Mouse (Mus musculus): ENCODE measurements around the gene Prpf40b.

Prpf40b gene

DNA sequence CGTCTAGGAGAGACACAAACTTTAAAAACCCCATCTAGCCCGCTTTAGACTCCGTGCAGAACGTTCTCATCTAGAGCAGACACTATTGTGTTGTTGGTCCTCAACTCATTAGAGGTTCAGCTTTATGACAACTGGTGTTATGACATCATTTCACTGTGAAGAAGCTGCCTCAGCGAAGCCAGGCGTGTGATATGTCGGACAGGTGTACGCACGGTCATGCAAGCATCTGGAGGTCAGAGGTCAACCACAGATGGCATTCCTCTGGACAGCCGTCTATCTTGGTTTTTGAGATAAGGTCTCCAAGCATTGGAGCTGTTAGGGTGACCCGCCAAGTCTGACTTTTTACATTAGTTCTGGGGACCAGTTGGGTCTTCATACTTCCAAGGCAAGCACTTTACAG is 4.3 kb upstream of the Prpf40b start:
- DNase-seq (ENCODE audit: low read depth): no peak

DNA sequence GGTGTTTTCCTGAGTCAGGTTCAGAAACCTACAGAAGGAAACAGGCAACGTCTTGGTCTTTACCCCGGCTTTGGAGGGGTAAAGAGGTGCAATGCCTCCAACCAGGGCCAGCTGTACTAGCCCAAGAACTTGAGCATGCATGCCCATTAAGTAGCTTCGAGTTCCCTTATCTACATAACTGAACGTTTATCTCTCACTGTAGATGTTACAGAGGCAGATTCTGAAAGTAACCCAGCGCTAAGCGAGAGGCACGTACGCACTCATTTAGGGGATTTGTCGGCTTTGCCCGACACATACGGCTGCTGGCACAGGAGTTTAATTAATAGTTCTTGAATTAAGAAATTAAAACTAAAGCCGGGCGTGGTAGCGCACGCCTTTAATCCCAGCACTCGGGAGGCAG is 600 bp upstream of the Prpf40b start:
- peak; percentile 65 for DNase-seq (ENCODE audit: low read depth)

DNA sequence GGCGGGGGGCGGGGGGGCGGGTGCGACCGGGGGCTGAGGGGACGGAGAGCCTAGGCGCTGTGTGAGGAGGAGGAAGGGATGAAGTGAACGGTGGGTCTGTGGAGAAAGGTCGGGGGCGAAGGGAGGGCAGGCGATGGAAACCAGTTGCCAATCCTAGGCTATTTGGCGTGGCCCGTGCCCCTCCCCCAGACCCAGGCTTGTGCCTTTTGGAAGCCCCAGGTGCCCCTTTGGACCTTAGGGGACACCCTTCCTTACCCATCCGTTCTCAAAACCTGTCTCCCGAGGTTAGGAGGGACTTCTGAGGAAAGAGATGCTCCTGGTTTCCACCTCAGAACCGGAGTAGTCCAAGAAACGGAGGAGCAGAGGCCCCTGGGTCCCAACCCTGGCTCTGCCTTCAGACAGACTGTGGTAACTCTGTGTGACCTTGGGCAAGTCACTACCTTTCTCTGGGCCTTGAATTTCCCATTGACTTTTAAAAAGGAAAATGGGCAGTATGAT is 646 bp downstream of the Prpf40b start, which contains the start of gene Fam186b:
Gene Fam186b, minus strand, starts transcription at position 405 of the 498 bp plus-strand sequence.
- DNase-seq (ENCODE audit: low read depth): peak; percentile 23

DNA sequence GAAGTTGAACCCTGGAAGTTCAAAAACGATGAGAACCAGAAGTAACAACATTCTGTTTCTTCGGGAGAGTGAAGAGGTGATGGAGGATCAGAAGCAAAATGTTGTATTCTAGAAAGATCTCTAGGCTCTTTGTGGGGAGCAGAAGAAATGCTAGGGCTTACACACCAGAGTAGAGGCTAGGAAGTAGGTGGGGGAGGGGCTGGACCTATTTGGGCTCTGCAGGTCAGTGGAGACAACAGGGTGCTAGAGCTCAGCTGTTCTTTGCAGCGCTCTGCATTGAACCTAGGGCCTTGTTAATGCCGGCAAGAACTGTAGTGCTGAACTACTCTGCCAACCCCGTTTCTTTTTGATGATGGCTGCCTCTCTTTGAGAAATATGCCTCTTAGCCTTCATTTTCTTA is 1.3 kb downstream of the Prpf40b start:
- DNase-seq (ENCODE audit: low read depth): no peak

DNA sequence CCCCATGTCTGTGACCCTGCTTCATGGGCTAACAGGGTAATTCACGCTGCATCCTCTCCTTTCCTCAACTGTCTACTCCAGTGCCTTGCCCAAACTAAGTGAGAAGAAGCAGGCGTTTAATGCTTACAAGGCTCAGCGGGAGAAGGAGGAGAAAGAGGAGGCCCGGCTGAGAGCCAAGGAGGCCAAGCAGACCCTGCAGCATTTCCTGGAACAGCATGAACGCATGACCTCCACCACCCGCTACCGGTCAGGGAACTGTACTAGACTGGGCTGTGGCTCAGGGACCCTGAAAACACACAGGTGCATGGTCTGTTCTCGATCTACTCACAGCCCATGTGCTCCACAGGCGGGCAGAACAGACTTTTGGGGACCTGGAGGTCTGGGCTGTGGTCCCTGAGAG is 12.6 kb downstream of the Prpf40b start:
- DNase-seq (ENCODE audit: low read depth): no peak

DNA sequence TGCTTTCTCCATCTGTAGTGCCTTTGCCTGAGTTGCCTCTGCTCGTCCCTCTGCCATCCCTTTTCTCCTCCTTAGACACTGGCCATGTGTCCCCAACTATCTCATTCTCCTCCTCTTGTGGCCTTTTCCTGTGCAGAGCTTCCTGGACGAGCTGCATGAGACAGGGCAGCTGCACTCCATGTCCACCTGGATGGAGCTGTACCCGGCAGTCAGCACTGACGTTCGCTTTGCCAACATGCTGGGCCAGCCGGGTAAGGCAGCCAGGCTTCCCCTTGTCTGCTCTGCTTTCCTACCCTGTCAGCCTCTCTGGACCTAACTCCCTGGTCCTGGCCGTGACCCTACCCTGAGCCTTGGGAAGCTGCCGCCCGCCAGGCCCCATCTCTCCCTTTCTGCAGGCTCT is 14.7 kb downstream of the Prpf40b start:
- no peak for DNase-seq (ENCODE audit: low read depth)

DNA sequence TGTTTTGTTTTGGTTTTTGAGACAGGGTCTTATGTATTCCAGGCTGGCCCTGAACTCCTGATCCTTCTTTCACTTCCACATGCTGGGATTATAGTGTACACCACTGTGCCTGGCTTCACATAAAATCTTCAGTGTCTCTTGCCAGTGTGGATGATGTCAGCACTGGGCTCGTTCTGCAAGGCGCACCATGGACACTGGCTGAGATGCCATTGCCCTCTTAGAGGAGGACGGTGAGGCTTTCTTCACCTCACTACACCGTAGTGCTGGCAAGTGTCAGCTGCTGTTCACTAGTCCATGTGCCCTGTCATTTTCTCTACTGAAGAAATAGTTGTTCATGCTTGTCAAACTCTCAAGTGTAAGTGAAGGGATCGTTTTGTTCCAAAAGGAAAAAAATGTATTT is 15.7 kb downstream of the Prpf40b start:
- DNase-seq (ENCODE audit: low read depth): no peak

DNA sequence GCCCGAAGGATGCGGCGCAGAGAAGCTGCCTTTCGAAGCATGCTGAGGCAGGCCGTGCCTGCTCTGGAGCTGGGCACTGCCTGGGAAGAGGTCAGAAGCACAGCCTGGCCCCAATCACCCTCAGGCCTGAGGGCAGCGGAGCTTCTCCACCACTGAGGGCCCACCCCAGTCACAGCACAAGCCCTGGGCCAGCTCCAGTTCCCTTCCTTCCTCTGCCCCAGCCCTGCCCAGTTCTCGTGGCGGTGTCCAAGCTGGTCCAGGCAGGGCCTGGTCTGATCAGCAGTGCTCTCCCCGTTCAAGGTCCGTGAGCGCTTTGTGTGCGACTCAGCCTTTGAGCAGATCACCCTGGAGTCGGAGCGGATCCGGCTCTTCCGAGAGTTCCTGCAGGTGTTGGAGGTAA is 20.0 kb downstream of the Prpf40b start:
- DNase-seq (ENCODE audit: low read depth): no peak

DNA sequence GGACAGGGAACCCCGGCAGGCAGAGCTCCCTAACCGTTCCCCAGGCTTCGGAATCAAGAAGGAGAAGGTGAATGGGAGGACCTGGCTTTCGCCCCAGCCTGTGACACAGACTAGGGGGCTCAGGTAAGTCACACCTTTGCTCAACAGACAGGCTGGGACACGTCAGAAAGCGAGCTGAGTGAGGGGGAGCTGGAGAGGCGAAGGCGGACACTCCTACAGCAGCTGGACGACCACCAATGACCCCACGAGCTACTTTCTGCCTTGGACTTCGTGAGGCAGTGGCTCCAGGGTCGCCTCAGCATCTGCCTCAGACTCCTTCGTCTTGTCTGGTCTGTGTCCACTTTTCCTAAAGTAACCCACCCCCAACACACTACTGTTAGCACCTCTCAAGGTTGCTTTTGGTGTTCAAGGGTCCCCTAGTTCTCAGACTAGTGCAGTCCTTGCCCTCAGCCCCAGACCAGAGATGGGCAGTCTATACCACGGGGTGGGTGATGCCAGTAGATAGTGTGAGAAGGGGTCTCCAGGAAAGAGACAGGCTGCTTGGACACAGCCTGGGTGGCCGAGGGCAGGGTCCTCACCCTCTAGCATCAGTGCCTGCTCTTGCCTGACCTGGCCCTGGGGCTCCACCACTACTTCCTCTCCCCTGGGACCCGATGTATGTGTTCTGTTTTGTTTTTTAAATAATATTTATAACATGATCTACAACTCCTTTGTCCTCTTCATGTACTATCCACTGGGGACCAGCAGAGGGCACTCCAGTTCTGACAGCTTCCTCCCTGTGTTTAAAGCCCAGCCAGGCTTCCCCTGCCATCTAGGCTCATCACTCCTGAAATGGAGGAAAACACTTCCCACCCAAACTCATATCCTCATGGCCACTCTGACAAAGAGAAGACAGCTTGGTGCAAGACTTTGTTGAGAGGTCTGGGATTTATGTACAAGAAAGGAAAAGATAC is 21.7 kb downstream of the Prpf40b start:
- peak; percentile 74 for DNase-seq (ENCODE audit: low read depth)

DNA sequence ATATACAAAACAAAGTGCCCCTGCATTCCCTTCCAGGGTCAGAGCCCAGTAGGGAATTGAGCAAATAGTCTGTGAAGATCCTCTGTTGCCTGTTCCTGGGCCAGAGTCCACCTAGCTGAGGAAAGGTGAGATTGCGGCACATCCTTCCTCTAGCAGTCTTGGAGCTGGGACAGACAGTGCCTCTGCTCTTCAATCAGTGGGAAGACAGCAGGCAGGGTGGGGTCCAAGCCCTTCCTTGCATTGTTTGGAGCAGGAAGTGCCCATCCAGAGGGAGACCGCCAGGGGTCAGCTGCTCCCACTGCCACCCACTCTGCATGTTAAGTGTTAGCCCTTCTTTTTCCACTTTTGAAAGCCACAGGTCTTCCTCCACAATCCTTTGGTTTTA is 22.4 kb downstream of the Prpf40b start:
- DNase-seq (ENCODE audit: low read depth): no peak

DNA sequence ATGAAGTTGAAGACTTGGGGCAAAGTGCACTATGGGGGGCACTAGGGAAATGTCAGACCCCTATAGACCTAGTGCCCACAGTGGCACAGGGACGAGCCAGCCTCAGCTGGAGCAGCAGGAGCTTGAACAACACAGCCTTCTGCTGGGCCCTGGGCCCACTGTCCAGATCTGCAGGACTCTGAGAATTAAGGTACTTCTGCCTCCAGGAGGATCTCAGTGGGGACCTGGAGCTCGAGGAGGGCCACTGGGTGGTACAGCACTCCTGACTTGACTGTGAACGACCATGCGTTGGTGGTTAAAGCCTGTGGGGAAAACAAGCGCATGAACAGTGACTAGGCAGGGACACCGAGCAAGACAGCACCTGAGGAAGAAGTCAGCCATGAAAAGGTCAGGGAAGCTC is 23.2 kb downstream of the Prpf40b start:
- DNase-seq (ENCODE audit: low read depth): no peak

DNA sequence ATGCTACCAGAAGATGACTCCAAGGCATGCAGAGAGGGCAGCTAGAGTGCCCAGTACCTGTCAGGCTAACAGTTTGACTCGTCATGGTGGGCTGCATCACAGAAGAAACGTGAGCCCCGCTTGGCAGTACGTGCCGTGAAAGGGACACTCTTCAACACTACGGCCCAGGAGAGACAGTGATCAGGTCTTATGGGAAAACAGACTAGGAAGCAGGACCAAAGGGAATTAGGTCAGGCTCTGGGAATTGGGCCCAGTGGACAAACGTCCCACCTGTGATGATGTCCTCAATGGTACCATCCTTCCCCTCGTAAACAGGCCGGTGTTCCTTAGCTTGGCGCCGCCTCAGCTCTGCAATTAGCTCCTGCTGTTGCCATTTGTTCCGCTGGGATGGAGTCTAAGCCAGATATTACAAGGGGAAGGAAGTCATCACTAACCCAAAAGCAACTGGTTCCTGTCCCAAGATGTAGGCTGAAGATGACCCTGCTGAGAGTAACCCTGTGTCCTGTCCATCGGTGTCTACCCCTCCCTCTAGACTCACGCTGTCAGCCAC is 24.0 kb downstream of the Prpf40b start:
- no peak for DNase-seq (ENCODE audit: low read depth)

DNA sequence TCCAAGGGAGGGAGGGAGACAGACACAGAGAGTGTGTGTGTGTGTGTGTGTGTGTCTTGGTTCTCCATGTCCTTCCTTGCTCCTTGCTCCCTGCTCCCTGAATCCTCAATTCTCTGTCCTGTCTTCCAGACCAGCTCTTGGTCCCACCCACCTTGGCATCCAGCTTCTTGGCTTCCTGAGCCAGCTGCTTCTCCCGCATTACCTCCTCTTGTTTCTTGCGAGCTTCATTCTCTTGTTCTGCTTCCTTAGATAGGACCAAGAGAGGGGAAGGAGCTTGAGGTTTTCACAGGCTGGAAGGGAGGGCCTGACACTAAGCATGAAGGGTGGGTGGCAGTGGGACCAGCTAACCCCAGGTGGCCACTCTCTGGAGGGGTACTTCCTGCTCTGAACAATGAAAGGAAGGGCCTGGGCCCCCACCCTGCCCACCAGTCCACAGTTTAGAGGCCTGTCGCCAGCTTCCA is 24.6 kb downstream of the Prpf40b start:
- DNase-seq (ENCODE audit: low read depth): no peak

DNA sequence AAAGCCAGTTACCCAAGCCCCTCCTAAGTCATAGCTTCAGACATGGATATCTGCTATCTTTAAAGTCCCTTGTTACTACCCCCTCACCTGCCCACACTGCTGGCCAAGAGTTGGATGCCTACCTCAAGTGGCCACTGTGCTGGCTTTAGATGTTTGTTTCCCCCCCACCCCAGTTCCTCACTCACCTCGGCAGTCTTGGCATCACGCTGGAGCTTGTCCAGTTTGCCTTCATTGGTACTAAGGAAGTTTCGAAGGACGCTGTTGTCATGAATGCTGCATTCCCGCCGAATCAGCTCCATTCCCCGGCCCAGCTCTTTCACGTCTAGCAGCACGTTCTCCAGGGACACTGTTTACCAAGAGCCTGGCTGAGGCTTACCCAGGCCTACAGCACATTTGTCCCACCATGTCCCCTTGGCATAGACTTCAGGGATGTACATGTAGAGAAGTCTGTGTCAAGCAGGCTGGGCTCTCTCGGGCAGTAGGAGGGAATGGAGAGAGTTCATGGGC is 25.3 kb downstream of the Prpf40b start:
- DNase-seq (ENCODE audit: low read depth): no peak

DNA sequence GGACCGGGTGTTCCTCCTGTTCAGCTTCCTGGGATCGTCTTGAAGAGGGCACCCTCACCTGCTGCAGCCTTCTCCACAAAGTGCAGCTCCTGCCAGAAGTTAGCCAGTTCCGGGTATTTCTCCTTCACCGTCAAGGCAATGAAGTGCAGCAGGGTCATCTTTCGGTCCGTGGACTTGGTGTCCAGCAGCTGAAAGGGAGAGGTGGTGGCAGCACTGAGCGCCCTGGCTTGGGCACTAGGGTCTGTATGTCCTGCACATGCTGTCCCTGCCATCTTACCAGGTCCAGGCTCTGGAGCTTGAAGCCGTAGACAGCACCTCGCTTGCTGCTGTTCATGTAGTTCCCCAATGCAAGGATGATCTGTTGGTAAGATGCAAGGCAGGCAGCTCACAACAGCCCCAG is 26.1 kb downstream of the Prpf40b start:
- DNase-seq (ENCODE audit: low read depth): no peak

DNA sequence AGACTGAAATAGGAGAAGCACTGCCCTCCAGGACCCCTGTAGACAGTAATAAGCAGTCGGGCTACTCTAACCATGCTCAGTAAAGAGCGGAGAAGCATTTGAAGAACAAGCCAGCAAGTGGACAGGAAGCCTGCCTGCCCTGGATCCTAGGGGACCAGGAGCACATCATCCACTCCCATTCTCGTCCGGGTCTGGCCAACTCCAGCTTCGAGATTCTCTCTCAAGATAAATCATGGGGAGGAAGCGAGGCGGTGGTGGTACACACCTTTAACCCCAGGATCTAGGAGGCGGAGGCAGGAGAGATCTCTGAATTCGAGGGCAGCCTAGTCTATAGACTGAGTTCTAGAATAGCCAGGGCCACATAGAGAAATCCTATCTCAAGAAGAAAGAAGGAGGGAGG is 29.3 kb downstream of the Prpf40b start:
- DNase-seq (ENCODE audit: low read depth): no peak

DNA sequence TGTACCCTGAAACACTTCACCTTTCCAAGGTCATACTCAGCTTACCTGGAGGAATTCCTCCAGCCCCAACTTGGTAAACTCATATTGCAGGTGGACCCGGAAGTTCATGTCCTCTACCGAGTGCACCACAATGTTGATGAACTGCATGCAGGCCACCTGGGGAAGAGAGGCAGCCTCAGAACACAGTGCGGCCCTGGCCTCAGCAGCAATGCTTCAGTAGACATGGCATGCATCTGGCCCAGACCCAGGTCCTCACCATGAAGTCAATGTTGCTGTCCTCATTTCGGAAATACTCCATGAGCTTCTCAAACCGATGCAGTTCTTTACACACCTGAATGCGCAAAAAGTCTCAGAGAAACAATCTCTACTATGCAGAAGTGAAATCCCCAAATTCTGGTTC is 30.7 kb downstream of the Prpf40b start:
- DNase-seq (ENCODE audit: low read depth): no peak

DNA sequence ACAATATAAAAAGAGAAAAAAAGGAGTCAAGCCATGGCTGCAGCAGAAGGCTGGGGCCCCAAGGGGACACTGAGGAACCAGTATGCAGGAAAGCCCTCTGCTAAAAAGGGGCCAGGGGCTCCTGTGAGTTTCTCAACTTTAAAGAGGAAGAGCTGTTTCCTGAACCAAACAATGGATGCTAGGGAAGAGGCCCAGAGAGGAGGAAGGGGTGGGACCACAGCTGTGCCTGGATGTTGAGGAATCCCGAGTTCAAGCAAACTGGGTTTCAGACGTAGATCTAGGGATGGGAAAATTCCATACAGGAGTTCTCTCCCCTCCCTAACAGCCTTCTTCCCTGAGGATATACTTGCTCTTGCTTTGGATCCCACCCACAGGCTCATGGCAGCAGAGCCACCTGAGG is 31.5 kb downstream of the Prpf40b start:
- DNase-seq (ENCODE audit: low read depth): no peak

DNA sequence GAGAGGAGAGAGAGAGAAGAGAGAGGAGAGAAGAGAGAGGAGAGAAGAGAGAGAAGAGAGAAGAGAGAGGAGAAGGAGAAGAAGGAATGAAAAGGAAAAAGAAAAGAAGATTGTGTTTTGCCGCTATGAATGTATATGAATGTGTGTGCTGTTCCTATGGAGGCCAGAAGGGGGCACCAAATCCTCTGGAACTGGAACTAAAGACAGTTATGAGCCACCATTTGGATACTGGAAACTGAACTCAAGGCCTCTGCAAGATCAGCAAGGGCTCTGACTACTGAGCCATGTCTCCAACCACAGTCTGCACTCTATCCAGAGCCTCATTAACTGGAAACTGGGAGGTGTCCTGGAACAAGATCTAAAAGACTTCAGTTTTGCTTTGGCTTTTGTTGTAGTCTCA is 32.1 kb downstream of the Prpf40b start:
- DNase-seq (ENCODE audit: low read depth): peak; percentile 77

DNA sequence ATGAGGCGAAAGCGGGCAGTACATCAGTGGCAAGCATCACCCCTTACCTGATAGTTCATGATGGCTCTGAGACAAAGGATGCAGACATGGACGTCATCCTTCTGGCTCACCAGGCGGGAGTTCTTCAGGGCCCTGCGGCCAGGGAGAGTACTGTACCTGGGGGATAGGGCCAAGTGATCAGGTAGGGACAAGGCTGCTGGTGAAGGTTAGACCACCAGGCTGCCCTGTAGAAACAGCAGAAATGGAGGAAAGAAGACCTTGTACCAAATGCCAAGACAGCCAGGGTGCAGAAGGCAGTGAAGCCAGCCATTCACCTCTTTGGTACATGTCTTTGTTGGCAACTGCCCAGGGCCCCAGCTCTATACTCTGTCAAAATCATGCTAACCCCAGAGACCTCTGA is 33.1 kb downstream of the Prpf40b start:
- no peak for DNase-seq (ENCODE audit: low read depth)

DNA sequence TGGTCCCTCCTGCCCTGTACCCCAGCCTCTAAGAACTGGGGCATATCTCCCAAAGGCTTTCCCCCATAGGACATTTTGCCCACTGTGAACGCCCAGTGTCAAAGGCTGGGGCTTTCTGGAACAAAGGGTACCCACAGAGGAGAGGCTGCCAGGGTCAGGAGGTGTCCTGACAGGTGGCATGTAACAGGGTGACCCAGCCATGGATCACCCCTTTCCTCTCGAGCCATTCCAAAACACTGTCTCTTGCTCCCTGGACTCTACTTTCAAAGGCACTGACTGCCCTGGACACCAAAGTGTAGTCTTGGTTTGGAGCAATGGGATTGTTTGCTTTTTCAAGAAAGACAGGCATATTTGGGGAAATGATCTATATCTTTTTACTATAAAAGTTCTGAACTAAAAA is 35.4 kb downstream of the Prpf40b start:
- no peak for DNase-seq (ENCODE audit: low read depth)

DNA sequence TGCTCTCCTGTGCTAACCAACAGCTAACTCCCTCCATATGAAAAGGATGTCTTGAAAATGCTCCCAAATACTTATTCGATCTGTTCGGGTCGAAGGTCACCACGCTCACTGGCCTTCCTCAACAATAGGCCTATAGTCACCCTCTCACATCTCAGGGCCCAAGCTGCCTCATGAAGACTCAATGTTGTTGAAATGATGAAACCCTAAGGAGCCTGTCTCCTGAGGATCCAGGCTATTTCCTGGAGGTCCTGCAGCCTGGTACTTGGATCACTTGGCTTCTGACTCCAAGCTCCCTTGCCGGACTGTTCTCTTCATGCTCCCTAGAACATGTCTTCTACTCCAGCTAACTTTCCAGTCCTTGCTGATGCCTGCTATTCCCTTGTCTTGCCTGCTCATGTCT is 36.5 kb downstream of the Prpf40b start:
- no peak for DNase-seq (ENCODE audit: low read depth)

DNA sequence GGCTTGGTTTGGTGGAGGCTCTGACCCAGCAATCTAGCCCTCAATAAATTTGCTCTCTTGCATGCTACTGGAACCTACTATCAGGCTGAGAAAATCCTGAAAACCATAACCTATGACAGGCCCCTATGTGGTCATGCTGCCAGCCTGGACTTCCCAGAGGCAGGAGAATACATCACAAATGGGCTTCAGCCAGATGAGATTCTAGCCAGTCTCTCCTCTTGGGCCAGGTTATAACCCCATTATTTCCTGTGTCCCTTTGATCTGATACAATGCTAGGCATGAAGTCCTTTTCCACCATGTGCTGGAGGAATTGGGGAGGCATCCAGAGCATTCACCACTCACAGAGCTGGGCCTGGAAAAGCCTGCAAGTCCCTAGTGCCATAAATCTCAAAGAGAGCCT is 37.2 kb downstream of the Prpf40b start:
- no peak for DNase-seq (ENCODE audit: low read depth)

All from 416B (cell line).